Mouse (Mus musculus) embryonic facial prominence, embryonic 11.5 days (tissue): ENCODE data around the gene Armh4. TPM values are rescaled to one million over a fixed set of nuclear protein-coding genes. Genes with fewer than 3 reads are reported as not detected.
A peak's percentile ranks its signal among the peaks of the same experiment; 100 is the strongest.

ENCODE experiments used
- ATAC-seq: fragments of 200-750 bp; cut with Nextera tagmentation; replicated peaks from 2 replicates; pipeline ENCODE4 v1.8.0; 2017; ENCODE audit warnings: low read depth; ENCODE audit not compliant: insufficient number of reproducible peaks, low FRiP score, low TSS enrichment
- DNase-seq: peaks from one replicate; pipeline ENCODE4 v3.0.0-alpha.2; 2015; ENCODE audit warnings: low spot score
- H3K27ac ChIP-seq: fragments of 300-500 bp; sonication (generic); replicated peaks from 2 replicates; pipeline ENCODE4 v1.5.1; 2014; ENCODE audit warnings: mild to moderate bottlenecking, low read depth, low read length, control low read depth
- H3K27me3 ChIP-seq: fragments of 300-500 bp; sonication (generic); 2 replicates; pipeline ENCODE4 v1.6.1; 2014; ENCODE audit warnings: mild to moderate bottlenecking, low read length, moderate library complexity, mixed read lengths; ENCODE audit not compliant: control insufficient read depth, insufficient read depth
- H3K36me3 ChIP-seq: fragments of 300-500 bp; sonication (generic); replicated peaks from 2 replicates; pipeline ENCODE4 v1.6.1; 2014; ENCODE audit warnings: low read depth, mild to moderate bottlenecking, low read length, moderate library complexity, mixed read lengths; ENCODE audit not compliant: control insufficient read depth, insufficient read depth
- H3K4me1 ChIP-seq: fragments of 300-500 bp; sonication (generic); 2 replicates; pipeline ENCODE4 v1.6.1; 2014; ENCODE audit warnings: low read length, mixed read lengths; ENCODE audit not compliant: control insufficient read depth, insufficient read depth
- H3K4me2 ChIP-seq: fragments of 300-500 bp; sonication (generic); 2 replicates; pipeline ENCODE4 v1.6.1; 2014; ENCODE audit warnings: low read depth, mild to moderate bottlenecking, control low read depth, low read length, moderate library complexity
- H3K4me3 ChIP-seq: fragments of 300-500 bp; sonication (generic); 2 replicates; pipeline ENCODE4 v1.5.1; 2014; ENCODE audit warnings: low read depth, low read length, control low read depth
- H3K9ac ChIP-seq: fragments of 300-500 bp; sonication (generic); replicated peaks from 2 replicates; pipeline ENCODE4 v1.6.1; 2014; ENCODE audit warnings: mild to moderate bottlenecking, control low read depth, low read length
- H3K9me3 ChIP-seq: fragments of 300-500 bp; sonication (generic); replicated peaks from 2 replicates; pipeline ENCODE4 v1.6.1; 2016; ENCODE audit warnings: mild to moderate bottlenecking, low read length, inconsistent platforms, mixed read lengths; ENCODE audit not compliant: control insufficient read depth
- WGBS: fragments of 180-500 bp; shearing (Covaris S2); extraction: QIAGEN DNeasy Blood & Tissue Kit; methylation state at CpG from one replicate; pipeline ENCODE4 v1.1.7; 2014; 5-methylcytosine and 5-hydroxymethylcytosine counted together
- polyA plus RNA-seq: library from polyadenylated mRNA; unstranded; fragments of >200 nt; fragmentation: Nextera tagmentation; extraction: Ambion mirVana; gene quantifications from 2 replicates; pipeline ENCODE4 v1.2.1, GENCODE M21; 2014

Gene Armh4
- polyA plus RNA-seq, 1 experiment from 2014 or later = 24.8 TPM

DNA sequence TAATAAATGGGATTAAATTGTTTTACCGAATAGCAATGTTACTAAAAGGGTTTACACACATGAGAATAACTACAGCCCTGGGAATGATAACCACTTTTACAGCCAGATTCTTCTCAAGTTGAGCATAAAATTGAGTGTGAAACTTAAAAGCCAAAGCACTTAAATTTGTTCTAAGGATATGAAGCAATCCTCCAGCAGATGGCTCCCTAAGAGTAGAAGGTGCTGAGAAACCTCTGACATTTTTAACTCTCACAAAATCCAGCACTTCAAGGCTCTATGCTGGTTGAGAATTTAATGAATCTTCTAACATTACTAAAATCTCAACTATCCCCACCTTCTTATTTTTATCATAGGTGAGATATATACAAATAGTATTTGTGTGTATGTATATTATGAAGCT, 27.3 kb downstream of the Armh4 start:
- no peak overlapping the region for H3K27ac ChIP-seq
- ATAC-seq (no peak), DNase-seq (no peak)
- H3K4me1 ChIP-seq = no peaks in the 10 kb centered on the region
- H3K4me3 ChIP-seq = no peak overlapping the region
- H3K4me2 ChIP-seq = no peak overlapping the region
- H3K27me3 ChIP-seq = no peaks in the 10 kb centered on the region
- H3K9me3 ChIP-seq = no peaks in the 10 kb centered on the region
- no peak overlapping the region for H3K9ac ChIP-seq
- no peaks in the 10 kb centered on the region for H3K36me3 ChIP-seq
- 90% methylated on average over 1 of the region's 1 CpGs for WGBS

- H3K4me2 ChIP-seq = no peak overlapping the region
- no peak for DNase-seq
- H3K9me3 ChIP-seq = no peaks in the 10 kb centered on the region
- no peak overlapping the region for H3K27ac ChIP-seq
- H3K9ac ChIP-seq = no peak overlapping the region
- no peaks in the 10 kb centered on the region for H3K36me3 ChIP-seq
- no peak for ATAC-seq
- no peaks in the 10 kb centered on the region for H3K27me3 ChIP-seq
- H3K4me3 ChIP-seq = no peak overlapping the region
- H3K4me1 ChIP-seq = no peaks in the 10 kb centered on the region
These were observed 30.6 kb downstream of the Armh4 start for GRCm38 (mm10) chr14:49752614-49753013.

GRCm38 (mm10) chr14:49745874-49746273, 37.3 kb downstream of the Armh4 start:
- Histone ChIP-seq H3K27me3 (no peaks in the 10 kb centered on the region), H3K4me3 (no peak overlapping the region), H3K9ac (no peak overlapping the region), H3K4me2 (no peak overlapping the region), H3K36me3 (no peaks in the 10 kb centered on the region), H3K27ac (no peak overlapping the region), H3K4me1 (no peaks in the 10 kb centered on the region), H3K9me3 (no peaks in the 10 kb centered on the region)
- ATAC-seq (no peak), DNase-seq (no peak)
- 94% methylated on average over 1 of the region's 1 CpGs for WGBS

DNA sequence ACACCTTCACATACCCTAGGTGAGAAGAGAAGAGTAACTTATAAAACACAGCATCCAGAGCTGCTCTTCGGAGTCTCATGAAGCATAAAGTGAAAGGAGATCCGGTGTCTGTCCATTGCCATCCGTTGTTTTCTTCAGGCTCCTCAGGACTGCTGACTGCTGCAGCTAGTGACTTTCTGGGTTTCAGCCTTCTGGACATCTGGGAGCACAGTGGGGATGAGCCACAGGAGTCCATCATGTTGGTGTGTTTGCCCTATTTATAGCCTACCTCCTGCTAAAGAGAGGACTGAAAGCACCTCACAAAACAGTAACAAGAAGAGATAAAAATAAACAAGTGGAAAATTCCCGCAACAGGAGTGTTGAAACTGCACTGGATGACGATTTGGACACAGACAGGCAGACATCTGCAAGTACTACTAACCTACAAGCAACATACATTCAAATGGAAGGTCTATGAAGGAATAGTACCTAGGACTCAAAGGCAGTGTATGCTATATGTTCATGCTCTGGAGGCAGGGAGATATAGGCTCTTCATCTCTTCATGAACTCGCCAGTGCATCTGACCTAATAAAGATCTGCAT, 39.1 kb downstream of the Armh4 start:
- ATAC-seq (no peak), DNase-seq (no peak)
- no peak overlapping the region for H3K27ac ChIP-seq
- H3K4me2 ChIP-seq = no peak overlapping the region
- H3K36me3 ChIP-seq = no peaks in the 10 kb centered on the region
- H3K27me3 ChIP-seq = no peaks in the 10 kb centered on the region
- H3K4me1 ChIP-seq = no peaks in the 10 kb centered on the region
- WGBS = 82% methylated on average over 6 of the region's 6 CpGs
- H3K9ac ChIP-seq = no peak overlapping the region
- H3K9me3 ChIP-seq = no peaks in the 10 kb centered on the region
- no peak overlapping the region for H3K4me3 ChIP-seq

DNA sequence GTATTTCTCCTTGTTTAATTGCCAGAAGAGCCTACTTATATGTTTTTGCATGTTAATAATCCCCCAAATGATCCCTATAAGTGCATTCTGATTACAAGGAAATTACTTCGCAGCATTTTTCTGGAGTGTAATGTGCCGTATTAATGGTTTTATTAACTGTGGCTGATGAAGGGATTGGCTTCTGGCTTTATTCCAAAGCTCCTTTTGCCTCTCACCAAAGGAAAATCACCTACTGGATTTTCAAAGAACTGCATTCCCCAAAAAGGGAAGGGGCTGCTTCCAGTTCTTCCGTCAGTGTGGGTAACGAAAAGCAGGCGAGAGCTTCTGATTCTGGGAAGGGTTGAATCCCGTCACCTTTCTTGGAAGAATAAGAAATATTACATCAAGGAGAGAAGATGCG, 43.9 kb downstream of the Armh4 start:
- WGBS = 65% methylated on average over 7 of the region's 7 CpGs
- Histone ChIP-seq H3K4me3 (no peak overlapping the region), H3K27ac (no peak overlapping the region), H3K27me3 (no peaks in the 10 kb centered on the region), H3K36me3 (no peaks in the 10 kb centered on the region), H3K4me2 (no peak overlapping the region), H3K9ac (no peak overlapping the region), H3K9me3 (no peaks in the 10 kb centered on the region), H3K4me1 (no peaks in the 10 kb centered on the region)
- DNase-seq = peak; percentile 25
- no peak for ATAC-seq

DNA sequence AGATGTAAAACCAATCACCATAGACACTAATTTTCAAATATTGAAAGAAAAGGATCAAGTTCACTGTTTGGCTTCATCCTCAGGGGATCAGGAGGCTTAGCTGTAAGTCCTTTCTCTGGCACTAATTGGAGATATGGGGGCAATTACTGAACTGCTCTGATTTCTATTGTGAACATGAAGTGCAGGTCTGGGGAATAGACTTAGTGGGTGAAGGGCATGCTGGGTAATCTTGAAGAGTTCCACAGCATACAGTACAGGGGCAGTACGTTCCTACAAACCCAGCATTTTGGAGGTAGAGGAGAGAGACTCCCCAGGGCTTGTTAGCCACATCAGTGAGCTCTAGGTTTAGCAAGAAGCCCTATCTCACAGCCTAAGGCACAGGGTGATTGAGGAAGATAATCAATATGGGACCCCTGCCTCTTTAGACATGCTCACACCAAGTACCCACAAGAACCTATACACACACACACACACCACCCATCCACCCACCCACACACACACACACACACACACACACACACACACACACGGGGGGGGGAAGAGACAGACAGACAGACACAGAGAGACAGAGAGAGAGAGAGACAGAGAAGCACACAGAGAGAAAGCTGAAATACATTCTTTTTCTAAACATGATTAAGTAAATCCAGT, 44.6 kb downstream of the Armh4 start:
- Histone ChIP-seq H3K27ac (no peak overlapping the region), H3K27me3 (no peaks in the 10 kb centered on the region), H3K9me3 (no peaks in the 10 kb centered on the region), H3K9ac (no peak overlapping the region), H3K4me3 (no peak overlapping the region), H3K36me3 (no peaks in the 10 kb centered on the region), H3K4me1 (no peaks in the 10 kb centered on the region), H3K4me2 (no peak overlapping the region)
- no peak for ATAC-seq
- DNase-seq = no peak
- 42% methylated on average over 2 of the region's 2 CpGs for WGBS

- Histone ChIP-seq H3K27ac (no peak overlapping the region), H3K4me3 (no peak overlapping the region), H3K27me3 (no peaks in the 10 kb centered on the region), H3K4me1 (no peaks in the 10 kb centered on the region), H3K9ac (no peak overlapping the region), H3K9me3 (no peaks in the 10 kb centered on the region), H3K4me2 (no peak overlapping the region), H3K36me3 (no peaks in the 10 kb centered on the region)
- ATAC-seq = no peak
- peak; percentile 41 for DNase-seq
These were observed 49.2 kb downstream of the Armh4 start for GRCm38 (mm10) chr14:49733950-49734349.

GRCm38 (mm10) chr14:49723361-49724054, 59.7 kb downstream of the Armh4 start:
- DNase-seq = no peak
- Histone ChIP-seq H3K9ac (no peak overlapping the region), H3K4me2 (no peak overlapping the region), H3K4me3 (no peak overlapping the region), H3K4me1 (no peaks in the 10 kb centered on the region), H3K27ac (no peak overlapping the region), H3K9me3 (no peaks in the 10 kb centered on the region), H3K36me3 (no peaks in the 10 kb centered on the region), H3K27me3 (no peaks in the 10 kb centered on the region)
- WGBS = 64% methylated on average over 4 of the region's 4 CpGs
- ATAC-seq = no peak
